Mouse (Mus musculus): ENCODE results near the gene Gm13278.
"Not testable (repeated sequence)": the region's sequence is repeated elsewhere in the genome, so short reads cannot be mapped to it uniquely, and the experiment has no call there.

Gm13278 gene

DNA sequence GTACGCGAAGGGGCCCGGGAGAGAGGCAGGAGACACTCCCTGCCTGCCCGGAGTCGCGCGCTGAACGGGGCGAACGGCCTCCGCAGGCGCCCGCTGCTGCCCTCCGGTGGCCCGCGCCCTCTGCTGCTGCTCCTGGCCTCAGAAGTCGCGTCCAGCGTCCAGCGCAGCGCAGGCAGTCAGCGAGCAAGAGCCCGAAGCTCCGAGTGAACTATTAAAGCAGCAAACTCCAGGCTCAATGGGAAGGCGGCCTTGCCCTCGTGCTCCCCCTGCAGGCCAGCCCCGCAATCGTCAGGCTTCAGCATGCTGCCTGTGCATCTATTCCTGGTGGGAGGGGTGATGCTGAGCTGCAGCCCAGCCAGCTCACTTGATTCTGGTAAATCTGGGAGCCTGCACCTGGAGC is at the start of gene Gm13278:
TSS of gene Gm13278 (plus strand) at position 301 of the 400 bp plus-strand sequence.
- not testable (repeated sequence) for DNase-seq (ENCODE audit: low spot score)

DNA sequence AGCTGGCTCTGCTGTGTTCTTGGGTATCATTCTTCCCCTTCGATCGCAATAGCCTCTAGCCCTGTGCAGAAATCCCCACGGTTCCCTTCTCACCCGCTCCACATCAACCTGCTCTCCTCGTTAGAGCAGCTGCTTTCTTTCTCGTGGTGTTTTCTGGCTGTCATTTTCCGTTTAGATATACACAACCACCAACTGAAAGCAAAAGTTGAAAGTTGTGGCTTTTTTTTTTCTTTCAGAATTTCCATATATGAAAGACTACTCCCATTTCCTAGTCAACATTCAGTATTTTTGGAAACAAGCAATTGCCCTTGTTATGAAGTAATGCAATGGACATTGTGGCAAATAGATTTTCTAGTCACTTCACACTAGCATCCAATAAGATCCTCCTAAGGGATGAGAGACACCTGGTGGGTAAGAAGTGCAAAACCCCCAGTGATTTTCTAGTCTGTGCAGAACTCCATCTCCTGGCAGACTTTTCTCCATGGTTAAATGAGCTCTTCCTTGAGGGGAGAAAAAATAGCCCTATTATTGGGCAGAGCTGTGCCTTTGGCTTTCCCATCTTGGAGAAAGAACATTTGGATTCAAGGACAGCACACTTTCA is 48.5 kb upstream of the Gm13278 start:
- no peak for DNase-seq (ENCODE audit: low spot score)

GRCm38 (mm10) chr4:88744207-88744606 is 47.1 kb upstream of the Gm13278 start:
- no peak for DNase-seq (ENCODE audit: low spot score)

- no peak for DNase-seq (ENCODE audit: low spot score)
These were observed 41.4 kb upstream of the Gm13278 start for GRCm38 (mm10) chr4:88749926-88750325.

GRCm38 (mm10) chr4:88754818-88755340 is 36.5 kb upstream of the Gm13278 start, which contains the start of gene Gm13271:
Gm13271 (plus strand) TSS chr4:88754868.
- peak; percentile 73 for DNase-seq (ENCODE audit: low spot score)

DNA sequence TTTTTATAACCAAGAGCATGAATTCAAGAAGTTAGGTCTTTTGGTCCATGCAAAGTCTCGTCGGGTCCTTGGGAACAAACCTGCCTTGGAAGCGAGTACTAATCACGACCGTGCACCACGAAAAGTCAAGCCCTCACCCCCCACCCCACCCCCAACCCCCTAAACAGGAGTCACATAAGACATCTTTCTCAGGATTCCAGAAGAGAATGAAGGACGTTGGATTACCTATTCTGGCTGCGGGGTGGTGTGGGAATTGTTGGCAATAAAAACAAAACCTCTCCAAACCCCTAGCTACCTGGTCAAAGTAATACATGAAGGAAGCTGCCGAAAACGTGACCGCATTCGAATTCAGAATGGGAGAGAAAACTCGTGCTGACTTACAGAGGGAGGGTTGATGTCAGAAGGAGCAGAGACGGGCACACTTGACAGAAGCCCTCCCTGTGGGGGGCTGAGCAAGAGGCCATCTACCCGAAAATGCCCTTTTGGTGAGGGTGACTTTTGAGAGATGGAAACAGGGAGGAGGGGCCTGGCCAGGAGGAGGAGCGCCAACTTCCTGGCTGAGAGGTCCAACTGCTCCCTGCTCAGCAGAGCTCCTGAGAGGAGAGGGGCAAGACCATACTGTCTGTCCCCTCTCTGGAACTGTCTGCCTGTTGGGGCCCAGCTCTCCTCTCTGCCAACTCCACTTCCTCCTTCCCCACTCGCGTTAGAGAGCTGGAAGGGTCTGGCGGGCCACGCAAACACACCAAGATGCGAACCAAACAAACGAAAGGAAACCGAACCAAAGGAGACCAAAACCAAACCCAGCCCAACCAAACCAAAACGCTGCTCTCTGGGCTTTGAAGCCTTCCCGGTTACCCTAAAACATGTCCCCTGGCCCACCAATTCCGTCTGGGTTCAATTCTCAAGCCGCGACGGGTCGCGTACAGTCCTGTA is 34.5 kb upstream of the Gm13278 start:
- DNase-seq (ENCODE audit: low spot score) = not testable (repeated sequence)

DNA sequence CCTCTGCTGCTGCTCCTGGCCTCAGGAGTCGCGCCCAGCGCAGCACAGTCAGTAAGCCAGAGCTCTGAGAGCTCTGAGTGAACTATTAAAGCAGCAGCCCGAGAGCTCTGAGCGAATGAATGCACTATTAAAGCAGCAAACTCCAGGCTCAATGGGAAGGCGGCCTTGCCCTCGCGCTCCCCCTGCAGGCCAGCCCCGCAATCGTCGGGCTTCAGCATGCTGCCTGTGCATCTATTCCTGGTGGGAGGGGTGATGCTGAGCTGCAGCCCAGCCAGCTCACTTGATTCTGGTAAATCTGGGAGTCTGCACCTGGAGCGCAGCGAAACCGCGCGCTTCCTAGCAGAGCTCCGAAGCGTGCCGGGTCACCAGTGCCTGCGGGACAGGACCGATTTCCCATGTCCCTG is 33.7 kb upstream of the Gm13278 start:
- peak; percentile 87 for DNase-seq (ENCODE audit: low spot score)

DNA sequence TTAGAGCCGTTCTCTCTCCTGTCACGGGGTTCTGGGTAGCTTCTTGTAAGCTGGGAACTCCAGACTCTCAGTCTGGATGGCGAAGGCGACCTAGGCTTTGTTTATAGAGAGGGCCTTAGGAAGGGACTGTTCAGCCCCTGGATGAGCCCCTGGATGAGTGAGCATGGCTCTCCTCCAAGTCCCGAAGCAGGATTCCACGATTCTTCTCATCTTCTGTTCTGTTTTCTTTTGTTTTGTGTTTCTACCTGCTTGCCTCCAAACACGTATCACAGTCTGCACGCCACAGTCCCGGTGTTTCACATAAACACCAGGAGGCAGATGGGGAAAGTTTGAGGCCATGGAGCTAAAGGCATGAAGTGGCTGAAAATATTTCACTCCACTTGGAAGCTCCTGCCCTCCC is 32.6 kb upstream of the Gm13278 start:
- DNase-seq (ENCODE audit: low spot score) = not testable (repeated sequence)

- DNase-seq (ENCODE audit: low spot score) = peak; percentile 34
These were observed 31.6 kb upstream of the Gm13278 start, which contains the start of gene Gm13283 for GRCm38 (mm10) chr4:88759610-88760268. Gm13283 (plus strand) TSS chr4:88760119.

DNA sequence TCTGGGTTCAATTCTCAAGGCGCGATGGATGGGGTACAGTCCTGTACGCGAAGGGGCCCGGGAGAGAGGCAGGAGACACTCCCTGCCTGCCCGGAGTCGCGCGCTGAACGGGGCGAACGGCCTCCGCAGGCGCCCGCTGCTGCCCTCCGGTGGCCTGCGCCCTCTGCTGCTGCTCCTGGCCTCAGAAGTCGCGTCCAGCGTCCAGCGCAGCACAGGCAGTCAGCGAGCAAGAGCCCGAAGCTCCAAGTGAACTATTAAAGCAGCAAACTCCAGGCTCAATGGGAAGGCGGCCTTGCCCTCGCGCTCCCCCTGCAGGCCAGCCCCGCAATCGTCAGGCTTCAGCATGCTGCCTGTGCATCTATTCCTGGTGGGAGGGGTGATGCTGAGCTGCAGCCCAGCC is 30.9 kb upstream of the Gm13278 start:
- DNase-seq (ENCODE audit: low spot score) = peak; percentile 42

DNA sequence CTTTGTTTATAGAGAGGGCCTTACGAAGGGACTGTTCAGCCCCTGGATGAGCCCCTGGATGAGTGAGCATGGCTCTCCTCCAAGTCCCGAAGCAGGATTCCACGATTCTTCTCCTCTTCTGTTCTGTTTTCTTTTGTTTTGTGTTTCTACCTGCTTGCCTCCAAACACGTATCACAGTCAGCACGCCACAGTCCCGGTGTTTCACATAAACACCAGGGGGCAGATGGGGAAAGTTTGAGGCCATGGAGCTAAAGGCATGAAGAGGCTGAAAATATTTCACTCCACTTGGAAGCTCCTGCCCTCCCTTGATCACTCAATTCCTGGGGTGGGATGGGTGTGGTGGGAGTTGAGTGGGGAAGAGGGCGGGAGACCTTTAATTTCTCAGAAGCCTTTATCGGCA is 29.6 kb upstream of the Gm13278 start:
- DNase-seq (ENCODE audit: low spot score) = peak; percentile 65

DNA sequence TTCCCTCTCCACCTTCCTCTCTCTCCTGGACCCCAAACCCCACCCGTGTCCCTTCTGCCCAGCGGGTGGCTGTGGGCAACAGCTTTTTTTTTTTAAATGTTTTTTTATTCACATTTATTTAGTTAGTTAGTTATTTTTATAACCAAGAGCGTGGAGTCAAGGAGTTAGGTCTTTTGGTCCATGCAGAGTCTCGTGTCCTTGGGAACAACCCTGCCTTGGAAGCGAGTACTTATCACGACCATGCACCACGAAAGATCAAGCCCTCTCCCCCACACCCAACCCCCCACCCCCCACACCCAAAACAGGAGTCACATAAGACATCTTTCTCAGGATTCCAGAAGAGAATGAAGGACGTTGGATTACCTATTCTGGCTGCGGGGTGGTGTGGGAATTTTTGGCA is 29.0 kb upstream of the Gm13278 start:
- not testable (repeated sequence) for DNase-seq (ENCODE audit: low spot score)

- DNase-seq (ENCODE audit: low spot score) = not testable (repeated sequence)
These were observed 27.8 kb upstream of the Gm13278 start for GRCm38 (mm10) chr4:88763384-88764018.

DNA sequence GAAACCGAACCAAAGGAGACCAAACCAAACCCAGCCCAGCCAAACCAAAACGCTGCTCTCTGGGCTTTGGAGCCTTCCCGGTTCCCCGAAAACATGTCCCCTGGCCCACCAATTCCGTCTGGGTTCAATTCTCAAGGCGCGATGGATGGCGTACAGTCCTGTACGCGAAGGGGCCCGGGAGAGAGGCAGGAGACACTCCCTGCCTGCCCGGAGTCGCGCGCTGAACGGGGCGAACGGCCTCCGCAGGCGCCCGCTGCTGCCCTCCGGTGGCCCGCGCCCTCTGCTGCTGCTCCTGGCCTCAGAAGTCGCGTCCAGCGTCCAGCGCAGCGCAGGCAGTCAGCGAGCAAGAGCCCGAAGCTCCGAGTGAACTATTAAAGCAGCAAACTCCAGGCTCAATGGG is 17.8 kb upstream of the Gm13278 start, which contains the start of gene Gm13290:
TSS of gene Gm13290 (plus strand) at position 301 of the 400 bp plus-strand sequence.
- DNase-seq (ENCODE audit: low spot score) = not testable (repeated sequence)

GRCm38 (mm10) chr4:88776622-88777021 is 14.7 kb upstream of the Gm13278 start, which contains the start of gene Gm13289:
Gm13289 (plus strand) TSS chr4:88776922.
- DNase-seq (ENCODE audit: low spot score) = not testable (repeated sequence)

- not testable (repeated sequence) for DNase-seq (ENCODE audit: low spot score)
These were observed 11.8 kb upstream of the Gm13278 start, which contains the start of gene Gm13272 for GRCm38 (mm10) chr4:88779550-88779949. Gm13272 (plus strand) TSS chr4:88779850.

GRCm38 (mm10) chr4:88780320-88780719 is 11.0 kb upstream of the Gm13278 start:
- not testable (repeated sequence) for DNase-seq (ENCODE audit: low spot score)

- not testable (repeated sequence) for DNase-seq (ENCODE audit: low spot score)
These were observed 9.5 kb upstream of the Gm13278 start, which contains the start of gene Ifnz for GRCm38 (mm10) chr4:88781831-88782230. Ifnz (plus strand) TSS chr4:88782131.

DNA sequence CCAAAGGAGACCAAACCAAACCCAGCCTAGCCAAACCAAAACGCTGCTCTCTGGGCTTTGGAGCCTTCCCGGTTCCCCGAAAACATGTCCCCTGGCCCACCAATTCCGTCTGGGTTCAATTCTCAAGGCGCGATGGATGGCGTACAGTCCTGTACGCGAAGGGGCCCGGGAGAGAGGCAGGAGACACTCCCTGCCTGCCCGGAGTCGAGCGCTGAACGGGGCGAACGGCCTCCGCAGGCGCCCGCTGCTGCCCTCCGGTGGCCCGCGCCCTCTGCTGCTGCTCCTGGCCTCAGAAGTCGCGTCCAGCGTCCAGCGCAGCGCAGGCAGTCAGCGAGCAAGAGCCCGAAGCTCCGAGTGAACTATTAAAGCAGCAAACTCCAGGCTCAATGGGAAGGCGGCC is 9.0 kb upstream of the Gm13278 start:
- DNase-seq (ENCODE audit: low spot score) = not testable (repeated sequence)

GRCm38 (mm10) chr4:88785409-88785808 is 5.9 kb upstream of the Gm13278 start, which contains the start of gene Gm13276:
Gm13276 (plus strand) TSS chr4:88785709.
- not testable (repeated sequence) for DNase-seq (ENCODE audit: low spot score)

- DNase-seq (ENCODE audit: low spot score) = peak; percentile 42
These were observed 2.9 kb upstream of the Gm13278 start, which contains the start of gene Gm13277 for GRCm38 (mm10) chr4:88788402-88788801. Gm13277 (plus strand) TSS chr4:88788632.

Measured in ovary, postnatal 14 days (tissue).